Mouse (Mus musculus) forebrain, postnatal 0 days (tissue): ENCODE results near the gene Pah. TPM values are rescaled to one million over a fixed set of nuclear protein-coding genes. Genes with fewer than 3 reads are reported as not detected.

ENCODE experiments used
- ATAC-seq: fragments of 200-750 bp; cut with Nextera tagmentation; 2 replicates; pipeline ENCODE4 v1.8.0; 2017; ENCODE audit warnings: mild to moderate bottlenecking, moderate library complexity
- DNase-seq: peaks from one replicate; pipeline ENCODE4 v3.0.0-alpha.2; 2015
- H3K27ac ChIP-seq: fragments of 300-500 bp; sonication (generic); 2 replicates; pipeline ENCODE4 v1.5.1; 2014; ENCODE audit warnings: low read depth, mild to moderate bottlenecking, antibody characterized with exemption, low read length, moderate library complexity, mixed read lengths
- H3K27me3 ChIP-seq: fragments of 300-500 bp; sonication (generic); 2 replicates; pipeline ENCODE4 v1.6.1; 2014; ENCODE audit warnings: mild to moderate bottlenecking, low read length, mixed read lengths; ENCODE audit not compliant: insufficient read depth
- H3K36me3 ChIP-seq: fragments of 300-500 bp; sonication (generic); 2 replicates; pipeline ENCODE4 v1.6.1; 2014; ENCODE audit warnings: mild to moderate bottlenecking, moderate library complexity; ENCODE audit not compliant: insufficient read depth
- H3K4me1 ChIP-seq: fragments of 300-500 bp; sonication (generic); 2 replicates; pipeline ENCODE4 v1.6.1; 2014; ENCODE audit warnings: antibody characterized with exemption; ENCODE audit not compliant: insufficient read depth
- H3K4me2 ChIP-seq: fragments of 300-500 bp; sonication (generic); 2 replicates; pipeline ENCODE4 v1.6.1; 2014; ENCODE audit warnings: low read depth, mild to moderate bottlenecking, moderate library complexity
- H3K4me3 ChIP-seq: fragments of 300-500 bp; sonication (generic); 2 replicates; pipeline ENCODE4 v1.5.1; 2014; ENCODE audit warnings: low read depth, low read length, mixed read lengths
- H3K9ac ChIP-seq: fragments of 300-500 bp; sonication (generic); 2 replicates; pipeline ENCODE4 v1.6.1; 2014; ENCODE audit warnings: mild to moderate bottlenecking
- H3K9me3 ChIP-seq: fragments of 300-500 bp; sonication (generic); 2 replicates; pipeline ENCODE4 v1.6.1; 2016; ENCODE audit warnings: low read length
- CTCF ChIP-seq: sonication (generic); IDR thresholded peaks from 2 replicates; pipeline ENCODE4 v1.5.1; 2016; ENCODE audit warnings: antibody characterized with exemption, control low read depth, low read depth
- WGBS: fragments of 180-500 bp; shearing (Covaris S2); extraction: QIAGEN DNeasy Blood & Tissue Kit; methylation state at CpG from one replicate; pipeline ENCODE4 v1.1.7; 2014; 5-methylcytosine and 5-hydroxymethylcytosine counted together
- polyA plus RNA-seq: library from polyadenylated mRNA; unstranded; fragments of >200 nt; fragmentation: Nextera tagmentation; extraction: Ambion mirVana; gene quantifications from 2 replicates; pipeline ENCODE4 v1.2.1, GENCODE M21; 2015
- total RNA-seq: library from RNA; depleted of rRNA; stranded (reverse); fragments of >200 nt; gene quantifications from 2 replicates; pipeline ENCODE4 v1.2.3, GENCODE M21; 2014

The Pah gene
- total and polyA plus RNA-seq, 2 experiments from 2014 or later, result 0.22 TPM; not detected in 1

GRCm38 (mm10) chr10:87488429-87489145, 33.0 kb upstream of the Pah start:
- no peaks in the 10 kb centered on the region for H3K27me3 ChIP-seq
- peak overlapping the region; percentile 42 for H3K4me2 ChIP-seq
- H3K4me1 ChIP-seq, result peaks cover 13% of the 10 kb centered on the region
- peak overlapping the region; percentile 78 for H3K27ac ChIP-seq
- peak overlapping the region; percentile 16; the same call in 1 of the 2 replicates for H3K4me3 ChIP-seq
- H3K9ac ChIP-seq, result no peak overlapping the region
- WGBS, result under 1% methylated on average over 16 of the region's 16 CpGs
- peak; percentile 77 for ATAC-seq
- no peaks in the 10 kb centered on the region for H3K9me3 ChIP-seq
- peak; percentile 84 for DNase-seq
- TF ChIP-seq CTCF, result peak; percentile 10; the same call in 1 of the 2 replicates
- no peaks in the 10 kb centered on the region for H3K36me3 ChIP-seq

DNA sequence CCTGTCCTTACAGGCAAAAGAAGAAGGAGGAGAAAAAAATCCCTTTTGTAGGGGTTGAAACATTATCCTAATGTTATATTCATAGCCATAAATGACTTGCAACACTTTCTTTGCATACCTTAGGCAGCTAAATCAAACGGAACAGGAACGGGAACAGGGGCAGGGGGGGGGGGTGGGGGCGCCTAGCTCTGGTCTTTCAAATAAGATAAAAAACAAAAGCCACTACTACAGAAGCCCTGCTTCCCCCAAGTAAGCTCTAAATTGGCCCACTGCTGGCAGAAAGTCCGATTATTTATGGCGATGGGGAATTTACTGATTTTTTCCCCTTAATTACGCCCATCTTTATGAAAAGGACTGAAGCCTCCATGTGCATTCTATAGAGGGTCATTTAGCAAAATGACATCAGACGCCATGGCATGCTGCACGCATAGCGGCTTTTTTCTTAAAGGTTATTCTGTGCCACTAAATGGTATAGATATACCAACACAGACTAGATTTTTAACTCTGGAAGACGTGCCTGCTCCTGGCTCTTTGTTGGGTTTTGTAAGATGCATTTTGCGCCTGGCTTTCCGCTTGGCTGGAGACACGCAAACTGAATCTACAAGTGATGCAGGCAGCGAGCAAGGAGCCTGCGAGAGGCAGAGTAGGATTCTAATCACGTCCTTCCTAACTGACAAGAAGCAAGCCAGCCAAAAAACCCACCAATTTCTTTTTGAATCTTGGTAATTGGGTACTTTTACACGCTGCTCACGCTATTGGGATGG, 32.2 kb upstream of the Pah start:
- 3% methylated on average over 18 of the region's 18 CpGs for WGBS
- H3K27ac ChIP-seq, result peak overlapping the region; percentile 78
- no peaks in the 10 kb centered on the region for H3K36me3 ChIP-seq
- no peak for TF ChIP-seq CTCF
- H3K4me3 ChIP-seq, result peak overlapping the region; percentile 13; the same call in 1 of the 2 replicates
- DNase-seq, result peak; percentile 86
- peak; percentile 12; the same call in 1 of the 2 replicates for ATAC-seq
- H3K9me3 ChIP-seq, result no peaks in the 10 kb centered on the region
- H3K27me3 ChIP-seq, result no peaks in the 10 kb centered on the region
- peak overlapping the region; percentile 42 for H3K4me2 ChIP-seq
- H3K4me1 ChIP-seq, result peaks cover 13% of the 10 kb centered on the region
- H3K9ac ChIP-seq, result peak overlapping the region; percentile 6; the same call in 1 of the 2 replicates

GRCm38 (mm10) chr10:87490328-87490727, 31.3 kb upstream of the Pah start:
- TF ChIP-seq CTCF, result no peak
- Histone ChIP-seq H3K4me2 (no peak overlapping the region; the same call in 1 of the 2 replicates), H3K4me1 (peaks cover 16% of the 10 kb centered on the region), H3K4me3 (no peak overlapping the region), H3K27me3 (no peaks in the 10 kb centered on the region), H3K9ac (no peak overlapping the region), H3K9me3 (no peaks in the 10 kb centered on the region), H3K27ac (peak overlapping the region; percentile 45; the same call in 1 of the 2 replicates), H3K36me3 (no peaks in the 10 kb centered on the region)
- ATAC-seq (no peak), DNase-seq (no peak)
- 3% methylated on average over 2 of the region's 2 CpGs for WGBS

GRCm38 (mm10) chr10:87491485-87492040, 30.0 kb upstream of the Pah start:
- WGBS, result 6% methylated on average over 11 of the region's 11 CpGs
- DNase-seq, result peak; percentile 68

GRCm38 (mm10) chr10:87492332-87492660, 29.3 kb upstream of the Pah start:
- DNase-seq (no peak), ATAC-seq (no peak)
- Histone ChIP-seq H3K9ac (peak overlapping the region; percentile 65), H3K27me3 (no peaks in the 10 kb centered on the region), H3K27ac (peak overlapping the region; percentile 89), H3K4me2 (peak overlapping the region; percentile 95), H3K36me3 (no peaks in the 10 kb centered on the region), H3K4me1 (0 out of 2 replicates have a peak, but pooled peaks cover 11% of the 10 kb centered on the region), H3K9me3 (no peaks in the 10 kb centered on the region), H3K4me3 (peak overlapping the region; percentile 69)
- TF ChIP-seq CTCF, result no peak
- WGBS, result under 1% methylated on average over 26 of the region's 26 CpGs

More at GRCm38 (mm10) chr10:87491485-87492040, 30.0 kb upstream of the Pah start:
- H3K4me1 ChIP-seq, result 0 out of 2 replicates have a peak, but pooled peaks cover 11% of the 10 kb centered on the region
- no peak for ATAC-seq
- no peaks in the 10 kb centered on the region for H3K36me3 ChIP-seq
- no peak for TF ChIP-seq CTCF
- peak overlapping the region; percentile 65 for H3K9ac ChIP-seq
- no peaks in the 10 kb centered on the region for H3K9me3 ChIP-seq
- H3K4me2 ChIP-seq, result peak overlapping the region; percentile 95
- H3K27me3 ChIP-seq, result no peaks in the 10 kb centered on the region
- H3K4me3 ChIP-seq, result peak overlapping the region; percentile 69
- peak overlapping the region; percentile 89; the same call in 1 of the 2 replicates for H3K27ac ChIP-seq

- Histone ChIP-seq H3K9ac (peak overlapping the region; percentile 65), H3K4me3 (peak overlapping the region; percentile 69), H3K27me3 (no peaks in the 10 kb centered on the region), H3K9me3 (no peaks in the 10 kb centered on the region), H3K4me1 (0 out of 2 replicates have a peak, but pooled peaks cover 11% of the 10 kb centered on the region), H3K4me2 (peak overlapping the region; percentile 95), H3K36me3 (no peaks in the 10 kb centered on the region), H3K27ac (peak overlapping the region; percentile 89)
- WGBS, result 2% methylated on average over 77 of the region's 90 CpGs
- DNase-seq (peak; percentile 79), ATAC-seq (peak; percentile 37)
- TF ChIP-seq CTCF, result no peak
Measured at GRCm38 (mm10) chr10:87492661-87493551, 28.7 kb upstream of the Pah start.
